Mouse (Mus musculus) heart, postnatal 36 days (tissue): ENCODE results near the gene BC034090. TPM values are rescaled to one million over a fixed set of nuclear protein-coding genes. Genes with fewer than 3 reads are reported as not detected.
A peak's percentile ranks its signal among the peaks of the same experiment; 100 is the strongest.

Experiments
- DNase-seq, 2 experiments: peaks; one replicate each; pipeline ENCODE4 v3.0.0; 2021 to 2022
- intact Hi-C: fragments of 180-260 bp; cut with DNase I; formaldehyde crosslinking; loops from one replicate; pipeline ENCODE4 v1.15.1; 2025
- total RNA-seq, 2 experiments: library from RNA; stranded (reverse); gene quantifications; 2 replicates each; pipeline ENCODE4 v1.2.3; 2021

BC034090 gene
- total RNA-seq, 2 experiments from 2014 or later = 32.0 to 34.3 TPM

DNA sequence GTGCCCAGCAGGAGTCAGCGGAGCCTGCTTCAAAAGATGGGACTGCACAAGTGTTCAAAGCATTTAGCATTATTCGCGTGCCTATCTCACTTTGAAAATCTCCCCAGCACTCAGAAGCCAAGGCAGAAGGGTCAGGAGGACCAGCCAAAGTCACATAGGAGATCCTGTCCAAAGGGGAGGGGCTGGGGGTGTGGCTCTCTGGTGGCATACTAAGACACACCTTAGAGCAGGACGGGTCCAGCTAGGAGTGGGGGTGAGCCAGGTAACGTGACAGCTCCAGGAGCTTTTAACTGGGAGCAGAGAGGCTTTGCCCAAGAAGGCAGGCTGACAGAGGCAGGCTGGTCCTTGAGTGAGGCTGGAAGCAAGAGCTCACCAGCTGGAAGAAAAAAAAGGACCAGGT lies 25.3 kb downstream of the BC034090 start:
- no peak for DNase-seq
- intact Hi-C loops = loop anchor here (1.0 to 5.0 kb wide), 2 partner anchors 122 to 170 kb away; partner anchors contain the start of gene Ier5

GRCm38 (mm10) chr1:155217865-155218541 lies 26.2 kb downstream of the BC034090 start:
- intact Hi-C loops = loop anchor here (1.0 to 5.0 kb wide), 3 partner anchors 77 to 193 kb away; partner anchors contain the start of gene Ier5
- peak in 1 of 2 experiments; percentile 59 for DNase-seq

DNA sequence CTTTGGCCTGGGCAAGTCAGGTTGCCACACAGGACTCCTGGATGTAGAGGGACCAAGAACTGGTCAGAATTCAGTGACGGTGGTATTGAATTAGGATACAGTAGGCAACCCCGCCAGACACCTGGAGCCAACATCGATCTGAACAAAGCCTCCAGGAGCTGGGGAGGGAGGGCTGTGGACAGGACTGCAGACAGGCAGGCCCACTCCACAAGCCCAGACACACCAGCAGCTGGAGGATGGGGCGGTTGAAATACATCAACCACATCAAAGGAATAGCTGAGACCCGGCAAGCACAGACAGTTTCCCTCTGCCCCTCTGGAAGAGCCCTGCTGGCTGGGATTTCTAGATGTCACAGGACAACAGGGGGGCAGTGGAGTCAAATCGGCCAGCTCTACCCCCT lies 27.4 kb downstream of the BC034090 start:
- intact Hi-C loops = loop anchor here (1.0 to 5.0 kb wide), 3 partner anchors 76 to 192 kb away; partner anchors contain the start of gene Ier5
- peak in 1 of 2 experiments; percentile 1 for DNase-seq

DNA sequence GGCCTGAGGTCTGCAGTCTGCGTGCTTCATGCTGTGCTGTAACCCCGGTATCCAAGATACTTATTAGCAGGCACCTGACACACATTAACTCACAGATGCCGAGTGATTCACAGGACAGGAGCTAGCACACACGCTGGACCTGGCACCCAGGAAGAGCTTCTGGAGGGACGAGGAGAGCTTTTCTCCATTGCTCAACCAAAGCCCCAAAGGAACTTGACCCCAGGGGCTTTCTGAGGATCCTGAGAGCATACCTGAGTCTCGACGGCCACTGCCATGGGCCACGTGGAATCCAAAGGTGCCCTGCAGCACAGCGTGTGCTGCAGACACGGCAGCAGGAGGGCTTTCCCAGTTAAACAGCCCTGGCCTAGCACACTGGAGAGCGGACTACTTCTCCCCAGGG lies 27.9 kb downstream of the BC034090 start:
- DNase-seq = no peak
- intact Hi-C loops = loop anchor here (2.0 to 5.0 kb wide), 2 partner anchors 76 to 119 kb away; partner anchors contain the start of gene Ier5

DNA sequence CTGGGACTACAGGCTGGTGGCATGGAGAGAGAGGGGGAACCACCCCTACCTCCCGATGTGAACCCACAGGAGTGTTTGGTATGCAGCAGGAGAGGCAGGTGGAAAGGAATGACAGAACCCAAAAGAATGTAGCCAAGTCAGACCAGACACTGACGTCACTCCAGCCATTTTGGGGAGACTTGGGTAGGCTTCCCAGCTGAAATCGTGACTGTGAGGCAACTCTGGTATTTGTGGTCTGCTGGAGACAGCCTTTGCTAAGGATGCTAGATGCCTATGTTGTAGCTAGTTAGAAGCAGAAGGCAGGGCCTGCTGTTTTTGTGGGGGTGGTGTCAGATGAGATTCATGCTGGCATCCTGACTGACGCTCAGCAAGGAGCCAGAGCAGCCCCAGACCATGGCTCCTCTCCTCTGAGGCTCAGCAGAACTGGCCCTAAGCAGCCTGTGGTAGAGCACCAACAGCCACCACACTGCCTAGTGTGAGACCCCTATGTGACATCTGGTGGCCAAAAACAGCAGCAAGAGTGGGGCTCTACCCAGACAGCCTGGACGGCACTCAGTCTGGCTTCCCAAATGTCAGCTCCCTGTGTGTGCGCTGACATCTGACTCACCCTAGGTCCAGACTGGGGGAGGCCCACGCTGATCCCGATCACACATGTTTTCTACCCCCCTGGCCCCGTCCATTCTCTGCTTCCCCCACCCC lies 29.0 kb downstream of the BC034090 start:
- DNase-seq = no peak
- intact Hi-C loops = loop anchor here (5.0 kb wide), 1 partner anchor 118 kb away; the partner anchor contains the start of gene Ier5

GRCm38 (mm10) chr1:155213912-155214311 lies 30.3 kb downstream of the BC034090 start:
- intact Hi-C loops = no loop called here
- no peak for DNase-seq

- peak; percentile 49 to 59 for DNase-seq
- intact Hi-C loops = no loop called here
Measured at GRCm38 (mm10) chr1:155212936-155213774, 31.1 kb downstream of the BC034090 start.

- intact Hi-C loops = no loop called here
- DNase-seq = no peak
Measured at GRCm38 (mm10) chr1:155212493-155212892, 31.8 kb downstream of the BC034090 start.

GRCm38 (mm10) chr1:155212081-155212480 lies 32.2 kb downstream of the BC034090 start:
- DNase-seq = no peak
- intact Hi-C loops = no loop called here

GRCm38 (mm10) chr1:155211017-155211416 lies 33.2 kb downstream of the BC034090 start:
- intact Hi-C loops = no loop called here
- no peak for DNase-seq

GRCm38 (mm10) chr1:155210011-155210763 lies 34.1 kb downstream of the BC034090 start:
- intact Hi-C loops = no loop called here
- DNase-seq = peak in 1 of 2 experiments; percentile 36

DNA sequence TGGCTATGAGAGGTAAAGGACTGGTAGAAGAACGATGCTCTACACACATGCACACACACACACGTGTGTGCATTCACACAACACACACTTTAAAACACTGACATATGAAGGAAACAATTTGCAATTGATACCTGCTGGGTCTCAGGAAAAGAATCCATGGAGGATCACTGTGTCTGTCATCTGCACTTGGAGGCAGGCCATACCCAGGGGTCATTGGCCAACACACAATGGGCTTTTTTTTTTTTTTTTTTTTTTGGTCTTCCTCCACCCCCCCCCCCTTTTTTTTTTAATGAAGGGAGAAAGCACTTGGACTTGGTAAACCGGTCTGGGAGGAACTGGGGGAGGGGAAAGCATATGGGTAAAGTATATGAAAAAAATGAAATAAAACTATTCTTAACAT lies 36.4 kb downstream of the BC034090 start:
- DNase-seq = no peak
- intact Hi-C loops = no loop called here

DNA sequence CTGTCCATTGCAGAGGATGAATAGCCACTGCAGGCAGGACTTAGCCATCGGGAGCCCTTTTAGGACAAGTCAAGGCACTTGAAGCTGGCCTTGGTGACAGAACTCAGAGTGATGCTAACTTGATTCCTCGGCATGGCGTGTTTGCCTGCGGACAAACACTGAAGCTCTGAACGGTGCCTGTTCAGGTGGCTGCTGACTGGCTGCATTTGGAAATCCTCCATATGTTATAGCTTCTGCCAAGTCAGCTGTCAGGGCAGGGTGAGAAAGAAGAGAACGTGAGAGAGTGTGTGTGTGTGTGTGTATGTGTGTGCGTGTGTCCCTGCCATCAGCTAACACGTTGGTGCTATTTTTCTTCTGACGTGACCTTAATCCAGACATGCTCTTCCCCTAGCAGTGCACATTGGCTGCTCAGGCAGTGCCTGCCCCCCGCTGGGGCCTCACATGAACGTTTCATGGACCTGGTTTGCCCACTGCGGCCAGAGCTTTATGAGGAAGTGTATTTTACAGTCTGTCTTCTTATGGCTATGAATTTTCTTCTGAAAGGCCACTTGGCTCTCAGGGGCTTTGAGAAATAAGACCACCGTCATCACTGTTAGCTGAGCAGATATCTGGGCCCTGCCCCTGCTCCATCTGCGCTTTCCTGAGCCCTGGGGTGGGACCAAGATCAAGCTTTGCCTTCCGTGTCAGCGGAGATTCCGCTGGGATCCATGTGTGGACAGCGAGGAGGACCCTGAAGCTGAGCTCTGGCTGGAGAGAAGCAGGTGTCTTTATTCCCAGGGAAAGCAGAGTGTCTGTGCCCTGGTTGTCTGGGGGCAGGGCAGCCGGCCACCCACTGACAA lies 38.2 kb downstream of the BC034090 start:
- DNase-seq = peak in 1 of 2 experiments; percentile 22
- intact Hi-C loops = no loop called here

GRCm38 (mm10) chr1:155205311-155205710 lies 38.9 kb downstream of the BC034090 start:
- DNase-seq = no peak
- intact Hi-C loops = no loop called here

GRCm38 (mm10) chr1:155204560-155205162 lies 39.6 kb downstream of the BC034090 start:
- no peak for DNase-seq
- intact Hi-C loops = loop anchor here (5.0 kb wide), 1 partner anchor 42 kb away; no protein-coding TSS in a partner anchor

DNA sequence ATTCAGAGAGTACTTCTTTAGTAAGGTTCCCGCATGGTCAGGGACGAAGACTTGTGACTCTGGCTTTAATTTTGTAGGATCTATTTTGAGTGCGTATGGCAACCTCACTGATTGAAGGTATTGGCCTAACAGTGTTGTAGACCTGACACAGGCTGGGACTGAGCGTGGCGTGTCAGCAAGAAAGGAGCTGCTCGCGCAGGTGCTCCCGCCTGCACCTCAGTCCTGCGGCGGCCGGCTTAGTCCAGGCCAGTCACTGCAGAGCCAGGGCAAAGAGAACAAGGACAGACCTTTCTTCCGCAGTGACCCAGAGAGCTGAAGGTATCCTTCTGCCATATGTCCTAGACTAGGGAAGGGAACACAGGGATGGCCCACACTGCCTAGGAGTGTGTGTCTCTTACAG lies 40.3 kb downstream of the BC034090 start:
- intact Hi-C loops = loop anchor here (5.0 kb wide), 1 partner anchor 42 kb away; no protein-coding TSS in a partner anchor
- no peak for DNase-seq

GRCm38 (mm10) chr1:155203101-155203500 lies 41.1 kb downstream of the BC034090 start:
- DNase-seq = no peak
- intact Hi-C loops = loop anchor here (5.0 kb wide), 1 partner anchor 41 kb away; no protein-coding TSS in a partner anchor

GRCm38 (mm10) chr1:155202472-155202871 lies 41.8 kb downstream of the BC034090 start:
- DNase-seq = no peak
- intact Hi-C loops = loop anchor here (5.0 kb wide), 1 partner anchor 40 kb away; no protein-coding TSS in a partner anchor
